Mouse (Mus musculus) right cerebral cortex, postnatal 25 days (tissue): ENCODE measurements around the gene Tnr.

Experiments used
- DNase-seq: peaks from one replicate; pipeline ENCODE4 v3.0.0; 2022

Gene Tnr

GRCm38 (mm10) chr1:159567171-159567570 is 43.6 kb downstream of the Tnr start:
- DNase-seq: no peak

DNA sequence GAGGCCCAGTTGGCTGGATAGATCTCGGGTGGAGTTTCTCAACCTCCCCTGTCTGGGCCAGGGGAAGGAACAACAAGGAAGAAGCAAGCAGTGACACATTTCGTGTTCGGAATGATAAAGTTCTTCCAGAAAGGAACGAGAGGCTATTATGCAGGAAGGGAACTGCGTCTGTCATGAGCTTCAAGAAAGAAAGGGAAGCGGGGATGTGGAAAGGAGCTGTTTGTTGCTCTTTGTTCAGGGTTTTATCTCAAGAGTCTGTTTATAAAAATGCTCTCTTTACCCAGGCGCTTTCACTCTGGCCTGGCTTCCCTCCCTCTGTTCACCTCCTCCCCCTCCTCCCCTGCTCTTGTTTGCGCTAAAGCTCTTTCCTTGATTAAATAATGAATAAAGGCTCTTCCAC is 46.7 kb downstream of the Tnr start:
- DNase-seq: no peak

GRCm38 (mm10) chr1:159570831-159571230 is 47.3 kb downstream of the Tnr start:
- DNase-seq: no peak

GRCm38 (mm10) chr1:159571951-159572350 is 48.4 kb downstream of the Tnr start:
- no peak for DNase-seq

DNA sequence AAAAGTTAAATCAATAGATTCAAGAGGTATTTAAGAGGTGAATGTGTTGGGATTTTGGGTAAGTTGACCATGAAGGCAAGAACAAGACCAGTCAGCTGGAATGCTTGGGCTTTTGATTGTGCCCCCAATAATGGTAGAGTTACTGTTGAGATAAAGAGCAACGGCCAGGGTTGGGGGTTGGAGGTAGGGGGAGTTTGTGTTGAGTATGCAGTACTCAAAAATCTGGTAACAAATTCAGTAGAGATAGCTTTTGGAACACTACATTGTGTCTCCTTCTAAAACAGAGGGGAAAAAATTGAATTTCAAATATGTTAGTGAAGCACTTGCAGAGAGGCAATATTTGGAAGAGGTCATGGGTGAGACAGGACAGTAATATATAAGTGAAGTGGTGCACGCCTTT is 49.5 kb downstream of the Tnr start:
- no peak for DNase-seq

GRCm38 (mm10) chr1:159574661-159575060 is 51.1 kb downstream of the Tnr start:
- DNase-seq: no peak

DNA sequence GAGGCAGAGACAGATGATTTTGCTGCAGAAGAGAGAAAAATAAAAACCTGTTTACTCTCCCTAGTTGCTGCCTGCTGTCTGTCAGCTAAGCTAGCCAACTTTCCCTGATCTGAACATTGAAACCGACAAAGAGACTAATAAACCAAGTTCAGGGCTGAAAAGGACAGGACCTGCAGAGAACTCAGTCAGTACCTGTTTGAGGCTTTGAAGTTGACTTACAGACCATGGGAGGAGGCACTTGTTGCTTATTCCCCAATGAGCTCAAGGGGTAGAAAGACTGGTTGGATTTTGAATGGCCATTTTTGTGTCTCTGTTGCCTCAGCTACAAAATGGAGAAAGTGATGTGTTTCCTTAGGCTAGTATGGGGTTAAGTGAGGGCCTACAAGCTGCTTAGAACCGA is 52.7 kb downstream of the Tnr start:
- no peak for DNase-seq

GRCm38 (mm10) chr1:159578391-159578790 is 54.8 kb downstream of the Tnr start:
- no peak for DNase-seq

DNA sequence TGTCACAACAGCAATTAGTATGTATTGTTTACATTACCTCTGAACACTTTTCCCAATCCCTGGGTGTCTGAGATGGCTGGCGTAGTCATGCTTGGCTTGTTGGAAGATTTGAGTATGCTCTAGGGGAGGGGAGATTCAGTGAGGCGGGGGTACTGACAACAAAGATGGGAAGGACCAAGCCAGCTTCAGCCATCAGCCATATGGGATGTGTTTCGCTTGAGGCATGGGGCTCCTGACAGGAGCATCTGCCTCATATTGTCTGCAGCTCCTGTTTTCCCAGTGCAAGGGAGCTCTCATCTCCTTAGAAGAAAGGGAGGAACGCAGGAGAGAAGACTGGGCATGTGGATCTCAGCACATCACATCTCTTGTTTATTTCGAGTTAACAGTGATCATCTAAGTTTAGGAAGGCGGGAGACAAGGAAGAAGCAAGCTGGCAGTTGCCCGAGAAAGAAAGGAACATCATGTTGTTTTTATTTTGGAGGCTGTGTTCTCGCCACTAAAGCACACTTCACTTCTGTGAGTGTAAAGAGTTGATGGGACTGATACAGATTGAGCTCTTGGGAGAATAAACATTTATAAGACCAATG is 56.9 kb downstream of the Tnr start:
- no peak for DNase-seq

DNA sequence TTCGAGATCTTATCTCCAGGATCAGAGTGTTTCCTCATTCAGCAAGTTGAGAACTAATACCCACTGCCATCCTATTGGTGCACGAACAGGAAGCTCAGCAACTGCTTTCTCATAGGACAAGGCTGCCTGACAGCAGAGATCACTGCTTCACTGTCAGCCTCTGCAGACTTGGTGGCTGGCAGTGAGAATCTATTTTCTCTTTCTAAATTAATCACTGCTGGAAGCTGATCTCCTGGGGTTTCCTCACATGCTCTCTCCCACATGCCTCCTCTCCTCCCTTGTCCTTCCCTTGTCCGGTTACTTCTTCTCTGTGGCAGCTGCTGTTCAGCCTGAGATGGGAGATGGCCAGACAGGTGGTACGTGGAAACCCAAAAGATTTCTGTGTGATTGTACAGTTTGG is 60.3 kb downstream of the Tnr start:
- no peak for DNase-seq

DNA sequence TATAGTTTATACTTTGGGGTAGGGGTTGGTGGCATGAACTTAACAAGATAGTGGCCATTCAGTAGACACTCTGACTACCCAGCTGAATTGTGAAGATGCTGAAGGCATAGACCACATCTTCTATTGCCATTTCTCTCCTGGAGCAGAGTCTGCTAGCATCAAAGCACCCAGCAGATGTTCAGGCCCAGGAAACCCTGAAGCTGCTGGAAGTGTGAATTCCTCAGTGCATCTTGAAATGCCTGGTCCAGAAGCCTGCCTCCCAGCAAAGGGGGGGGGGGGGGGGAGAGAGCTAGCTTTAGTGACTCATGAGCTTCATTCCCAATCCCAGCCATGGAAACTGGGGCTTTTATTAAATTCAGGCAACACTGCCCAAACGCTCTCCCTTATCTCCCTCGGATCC is 65.2 kb downstream of the Tnr start:
- DNase-seq: no peak

GRCm38 (mm10) chr1:159594099-159595058 is 70.8 kb downstream of the Tnr start:
- DNase-seq: no peak

- DNase-seq: no peak
Measured at GRCm38 (mm10) chr1:159595729-159596128, 72.2 kb downstream of the Tnr start.

DNA sequence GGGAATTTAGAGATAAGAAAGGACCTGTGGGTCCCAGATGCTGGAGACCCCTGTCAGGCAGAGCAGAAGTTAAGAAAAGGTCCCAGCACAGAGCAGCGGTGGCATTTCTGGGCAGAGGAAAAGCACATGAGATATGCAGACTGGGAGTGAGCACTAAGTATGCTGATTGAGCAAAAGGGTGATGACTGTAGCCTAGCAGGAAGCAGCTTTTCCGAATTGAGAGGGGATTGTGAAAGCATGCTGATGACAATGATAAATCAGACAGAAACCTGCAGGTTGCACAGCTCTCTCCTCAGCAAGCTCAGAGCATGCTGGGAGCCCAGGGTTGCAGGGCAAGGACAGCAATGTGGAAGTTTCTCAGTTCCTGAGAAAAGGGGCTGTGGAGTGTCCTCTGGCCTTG is 73.1 kb downstream of the Tnr start:
- no peak for DNase-seq

DNA sequence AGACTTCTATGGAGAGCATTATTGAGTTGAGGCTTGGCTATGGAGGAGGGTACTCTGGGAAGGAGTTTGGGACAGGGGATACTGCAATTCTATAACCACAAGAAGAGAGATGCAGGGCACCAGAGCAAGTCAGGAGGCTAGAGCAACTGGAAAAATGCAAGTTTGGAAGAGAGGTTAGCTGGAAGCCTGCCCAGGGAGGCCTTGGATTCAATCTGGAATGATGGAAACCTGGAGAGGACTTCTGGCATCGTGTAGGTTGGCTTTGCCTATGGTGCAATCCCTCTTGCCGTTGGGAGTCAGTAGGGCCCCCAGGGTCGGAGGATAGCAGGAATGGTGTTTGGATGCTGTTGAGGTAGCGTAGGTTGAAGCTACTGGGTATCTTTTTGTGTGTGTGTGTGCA is 90.0 kb downstream of the Tnr start:
- no peak for DNase-seq

- DNase-seq: no peak
Measured at GRCm38 (mm10) chr1:159614062-159614601, 90.6 kb downstream of the Tnr start.

DNA sequence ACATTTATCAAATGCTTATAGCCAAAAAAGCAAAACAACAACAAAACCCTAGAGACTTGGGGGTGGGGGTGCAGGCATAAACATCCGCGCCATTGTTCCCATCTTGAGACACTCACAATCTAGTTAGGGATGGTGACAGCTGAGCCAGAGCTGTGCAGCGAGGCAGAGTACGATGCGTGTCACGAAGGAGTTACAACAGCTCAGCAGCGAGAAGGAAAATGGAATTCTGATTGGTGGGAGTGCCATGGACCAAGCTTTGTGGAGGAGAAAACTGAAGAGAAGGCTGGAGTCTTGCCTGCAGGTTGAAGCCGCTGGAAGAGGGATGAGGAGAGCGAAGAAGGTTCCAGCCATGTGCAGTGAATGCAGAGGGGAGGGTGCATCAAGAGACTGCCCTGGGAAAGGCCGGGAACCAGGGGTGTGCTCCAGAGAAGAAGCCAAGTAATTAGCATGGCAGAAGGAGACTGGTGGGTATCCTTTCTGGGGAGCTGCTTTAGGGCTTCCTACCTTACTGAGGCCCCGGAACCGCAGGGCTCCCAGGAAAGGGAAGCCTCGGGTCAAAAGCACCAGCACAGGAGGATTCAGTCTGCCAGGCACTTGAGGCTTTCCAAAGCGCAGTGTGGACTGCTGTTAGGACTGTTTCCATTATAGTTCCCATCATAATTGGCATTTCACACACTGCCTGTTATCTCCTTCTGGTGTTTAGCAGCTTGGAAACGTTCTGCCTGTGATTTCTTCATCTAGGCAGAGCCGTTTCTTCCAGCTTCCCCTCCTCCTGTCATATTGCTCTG is 91.3 kb downstream of the Tnr start:
- DNase-seq: peak; percentile 52

DNA sequence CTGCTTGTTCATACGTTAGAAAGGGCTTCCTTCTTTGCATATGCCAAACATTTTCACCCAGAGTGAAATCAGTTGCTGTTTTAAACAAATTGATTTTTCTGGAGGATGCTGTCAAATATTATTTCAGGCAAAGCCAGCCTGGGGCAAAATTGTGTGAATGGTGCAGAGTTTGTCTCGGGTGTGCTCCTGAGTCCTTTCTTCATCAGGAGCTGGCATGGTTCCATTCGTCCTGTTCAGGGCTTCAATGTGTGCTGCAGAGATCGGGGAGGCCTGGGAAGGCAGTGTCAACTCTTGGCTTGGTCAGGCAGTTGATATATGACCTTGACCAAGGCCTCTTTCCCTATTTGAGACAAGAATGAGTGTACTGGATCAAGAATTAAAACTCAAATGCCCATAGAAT is 92.1 kb downstream of the Tnr start:
- DNase-seq: no peak

DNA sequence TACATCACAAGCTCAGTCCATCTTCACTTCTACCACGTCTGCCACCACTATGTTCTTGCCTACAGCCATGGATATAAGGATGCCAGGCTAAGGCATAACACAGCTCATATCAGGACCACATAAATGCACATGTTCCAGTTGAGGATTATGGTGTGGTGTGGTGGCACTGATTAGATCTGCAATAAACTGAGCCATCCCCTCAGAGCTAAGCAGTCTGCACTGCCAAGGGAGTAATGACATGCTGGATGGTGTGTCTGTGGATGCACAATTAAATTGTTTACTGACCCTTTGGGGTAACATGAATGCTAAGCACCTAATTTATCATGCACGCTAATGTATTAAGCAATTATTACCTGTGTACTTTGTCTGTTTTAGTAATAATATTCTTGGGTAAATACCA is 95.6 kb downstream of the Tnr start:
- DNase-seq: no peak

DNA sequence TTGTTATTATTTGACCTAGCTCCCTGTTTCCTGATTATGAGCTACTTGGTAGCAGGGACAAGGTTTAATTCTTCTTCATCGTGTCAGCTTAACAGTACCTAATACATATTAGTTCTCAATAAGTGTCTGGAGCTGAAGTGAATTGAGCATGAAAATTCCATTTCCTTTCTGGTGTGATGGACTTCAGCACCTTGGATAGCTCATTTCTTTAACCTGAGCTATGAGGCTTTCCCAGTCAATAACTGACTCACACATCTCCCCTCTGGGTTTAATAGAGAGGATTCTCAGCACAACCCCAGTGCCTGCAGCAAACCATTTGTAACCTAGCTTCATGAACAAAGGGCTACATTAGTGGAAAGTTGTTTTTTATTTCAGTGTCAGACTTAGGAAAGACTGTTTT is 97.8 kb downstream of the Tnr start:
- no peak for DNase-seq

DNA sequence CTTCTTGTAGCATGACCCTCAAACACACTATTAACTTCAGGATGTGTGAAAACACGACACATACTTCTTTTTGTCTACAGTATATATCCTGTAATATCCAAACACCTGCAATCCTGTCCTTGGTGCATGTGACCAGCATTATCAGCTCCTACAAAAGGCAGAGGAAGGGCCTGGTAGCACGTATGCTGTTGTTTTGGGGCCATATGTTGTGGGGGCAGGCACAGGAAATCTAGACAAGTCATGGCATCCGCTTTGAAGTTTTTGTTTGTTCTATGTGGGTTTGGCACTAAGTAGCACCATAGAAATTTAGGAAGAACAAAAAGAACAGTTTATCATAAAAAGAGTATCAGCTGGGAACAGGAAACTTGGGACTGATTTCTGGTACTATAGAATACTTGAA is 105.5 kb downstream of the Tnr start:
- no peak for DNase-seq

DNA sequence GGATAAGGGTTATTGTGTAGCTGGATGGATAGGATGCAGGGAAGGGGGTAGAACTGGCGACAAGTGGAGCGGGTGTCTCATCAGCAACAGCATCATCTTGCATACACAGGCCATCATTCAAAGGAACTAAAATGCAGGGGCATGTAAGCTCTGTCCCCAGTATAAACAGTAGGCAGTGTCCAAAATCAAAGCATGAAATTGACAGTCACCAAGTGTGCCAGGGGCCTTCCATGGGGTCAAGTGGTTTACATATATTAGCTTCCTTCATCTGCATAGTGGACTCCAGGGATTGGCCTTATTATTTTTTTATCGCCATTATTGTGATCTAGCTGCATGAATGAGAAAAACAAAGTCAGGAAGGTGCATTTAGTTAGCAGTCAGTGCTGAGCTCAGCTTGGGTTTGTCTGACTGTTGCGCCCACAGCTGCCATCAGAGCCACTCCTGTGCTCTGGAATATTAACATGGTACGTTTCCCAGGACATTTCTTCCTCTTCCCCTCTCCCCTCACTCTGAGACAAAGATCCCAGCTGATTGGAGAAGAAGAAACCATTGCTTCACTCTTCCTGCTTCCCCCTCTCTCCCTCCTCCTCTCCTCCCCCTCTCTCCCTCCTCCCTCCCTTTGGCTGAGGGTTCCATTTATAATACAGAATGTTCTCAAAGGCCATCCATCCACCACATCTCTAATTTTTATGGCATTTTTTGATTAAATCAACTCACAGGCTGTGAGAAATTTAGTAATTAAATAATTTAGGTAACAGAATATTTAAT is 106.4 kb downstream of the Tnr start:
- DNase-seq: no peak

DNA sequence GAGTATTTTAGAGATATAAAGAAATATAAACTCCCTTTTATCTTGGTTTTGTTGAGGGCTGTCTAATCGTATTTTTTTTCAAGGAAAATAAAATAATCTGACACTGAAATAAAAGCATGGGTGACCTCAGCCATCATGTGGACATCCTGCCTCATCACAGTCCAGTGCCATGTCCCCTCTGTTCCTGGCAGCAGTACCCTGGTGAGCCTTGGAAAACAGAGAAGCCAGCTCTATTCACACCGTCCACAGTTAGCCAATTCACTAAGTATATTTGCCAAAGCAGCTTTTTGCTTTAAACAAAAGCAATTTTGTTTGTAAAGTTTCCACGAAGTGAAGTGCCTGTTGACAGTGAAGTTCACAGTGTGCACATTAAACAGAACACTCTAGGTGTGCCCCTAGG is 109.0 kb downstream of the Tnr start:
- no peak for DNase-seq
